Mouse (Mus musculus): Measurements from ENCODE around the gene Atxn1. TPM values are rescaled to one million over a fixed set of nuclear protein-coding genes. Genes with fewer than 3 reads are reported as not detected.

The Atxn1 gene
- polyA plus RNA-seq, 1 experiment, result not detected

- 22% methylated on average over 2 of the region's 2 CpGs for WGBS
- peak overlapping the region; percentile 9; the same call in 1 of the 2 replicates for H3K27ac ChIP-seq (ENCODE audit: insufficient read depth, low read depth, low read length)
- TF ChIP-seq POLR2A (IDR thresholded peaks at IDR 0.05; ENCODE audit: insufficient read depth, low read depth, low read length) (no peak), CTCF (IDR thresholded peaks at IDR 0.05; ENCODE audit: insufficient read depth, low read depth, low read length) (no peak)
Observed at GRCm38 (mm10) chr13:45751231-45751630, 213.6 kb downstream of the Atxn1 start.

GRCm38 (mm10) chr13:45750627-45751026 is 214.2 kb downstream of the Atxn1 start:
- Histone ChIP-seq H3K4me1 (ENCODE audit: control insufficient read depth, insufficient read depth, low read length) (peaks cover 13% of the 10 kb centered on the region), H3K27ac (ENCODE audit: insufficient read depth, low read depth, low read length) (0 out of 2 replicates have a peak overlapping the region, but pooled peaks have one; percentile 40), H3K4me3 (ENCODE audit: insufficient read depth, low read depth, low read length) (no peak overlapping the region)
- WGBS, result 44% methylated on average over 6 of the region's 6 CpGs
- TF ChIP-seq CTCF (IDR thresholded peaks at IDR 0.05; ENCODE audit: insufficient read depth, low read depth, low read length), result no peak
- TF ChIP-seq POLR2A (IDR thresholded peaks at IDR 0.05; ENCODE audit: insufficient read depth, low read depth, low read length), result no peak

More at GRCm38 (mm10) chr13:45751231-45751630, 213.6 kb downstream of the Atxn1 start:
- Histone ChIP-seq H3K4me3 (ENCODE audit: insufficient read depth, low read depth, low read length) (no peak overlapping the region), H3K4me1 (ENCODE audit: control insufficient read depth, insufficient read depth, low read length) (peaks cover 11% of the 10 kb centered on the region)

- Histone ChIP-seq H3K4me3 (ENCODE audit: insufficient read depth, low read depth, low read length) (no peak overlapping the region), H3K27ac (ENCODE audit: insufficient read depth, low read depth, low read length) (no peak overlapping the region), H3K4me1 (ENCODE audit: control insufficient read depth, insufficient read depth, low read length) (peaks cover 13% of the 10 kb centered on the region)
- TF ChIP-seq POLR2A (IDR thresholded peaks at IDR 0.05; ENCODE audit: insufficient read depth, low read depth, low read length) (no peak), CTCF (IDR thresholded peaks at IDR 0.05; ENCODE audit: insufficient read depth, low read depth, low read length) (no peak)
- WGBS, result 52% methylated on average over 1 of the region's 1 CpGs
Observed at GRCm38 (mm10) chr13:45749937-45750336, 214.9 kb downstream of the Atxn1 start.

GRCm38 (mm10) chr13:45749222-45749621 is 215.6 kb downstream of the Atxn1 start:
- H3K4me1 ChIP-seq (ENCODE audit: control insufficient read depth, insufficient read depth, low read length), result peaks cover 13% of the 10 kb centered on the region
- H3K4me3 ChIP-seq (ENCODE audit: insufficient read depth, low read depth, low read length), result no peak overlapping the region
- TF ChIP-seq CTCF (IDR thresholded peaks at IDR 0.05; ENCODE audit: insufficient read depth, low read depth, low read length) (no peak), POLR2A (IDR thresholded peaks at IDR 0.05; ENCODE audit: insufficient read depth, low read depth, low read length) (no peak)
- WGBS, result 63% methylated on average over 8 of the region's 8 CpGs
- no peak overlapping the region for H3K27ac ChIP-seq (ENCODE audit: insufficient read depth, low read depth, low read length)

- 48% methylated on average over 4 of the region's 4 CpGs for WGBS
- TF ChIP-seq POLR2A (IDR thresholded peaks at IDR 0.05; ENCODE audit: insufficient read depth, low read depth, low read length), result no peak
- Histone ChIP-seq H3K4me3 (ENCODE audit: insufficient read depth, low read depth, low read length) (no peak overlapping the region), H3K4me1 (ENCODE audit: control insufficient read depth, insufficient read depth, low read length) (peaks cover 16% of the 10 kb centered on the region), H3K27ac (ENCODE audit: insufficient read depth, low read depth, low read length) (no peak overlapping the region)
Observed at GRCm38 (mm10) chr13:45748691-45749090, 216.1 kb downstream of the Atxn1 start.

GRCm38 (mm10) chr13:45745851-45746773 is 218.7 kb downstream of the Atxn1 start:
- H3K27ac ChIP-seq (ENCODE audit: insufficient read depth, low read depth, low read length), result no peak overlapping the region
- TF ChIP-seq POLR2A (IDR thresholded peaks at IDR 0.05; ENCODE audit: insufficient read depth, low read depth, low read length), result no peak
- no peak for TF ChIP-seq CTCF (IDR thresholded peaks at IDR 0.05; ENCODE audit: insufficient read depth, low read depth, low read length)
- peaks cover 18% of the 10 kb centered on the region for H3K4me1 ChIP-seq (ENCODE audit: control insufficient read depth, insufficient read depth, low read length)
- no peak overlapping the region for H3K4me3 ChIP-seq (ENCODE audit: insufficient read depth, low read depth, low read length)
- 68% methylated on average over 12 of the region's 12 CpGs for WGBS

GRCm38 (mm10) chr13:45744803-45745432 is 219.9 kb downstream of the Atxn1 start:
- H3K27ac ChIP-seq (ENCODE audit: insufficient read depth, low read depth, low read length), result no peak overlapping the region
- no peak overlapping the region for H3K4me3 ChIP-seq (ENCODE audit: insufficient read depth, low read depth, low read length)
- 44% methylated on average over 7 of the region's 7 CpGs for WGBS
- TF ChIP-seq POLR2A (IDR thresholded peaks at IDR 0.05; ENCODE audit: insufficient read depth, low read depth, low read length) (no peak), CTCF (IDR thresholded peaks at IDR 0.05; ENCODE audit: insufficient read depth, low read depth, low read length) (no peak)
- peaks cover 22% of the 10 kb centered on the region for H3K4me1 ChIP-seq (ENCODE audit: control insufficient read depth, insufficient read depth, low read length)

GRCm38 (mm10) chr13:45743848-45744247 is 221.0 kb downstream of the Atxn1 start:
- TF ChIP-seq CTCF (IDR thresholded peaks at IDR 0.05; ENCODE audit: insufficient read depth, low read depth, low read length), result no peak
- no peak for TF ChIP-seq POLR2A (IDR thresholded peaks at IDR 0.05; ENCODE audit: insufficient read depth, low read depth, low read length)
- 50% methylated on average over 7 of the region's 7 CpGs for WGBS
- Histone ChIP-seq H3K27ac (ENCODE audit: insufficient read depth, low read depth, low read length) (no peak overlapping the region), H3K4me3 (ENCODE audit: insufficient read depth, low read depth, low read length) (no peak overlapping the region), H3K4me1 (ENCODE audit: control insufficient read depth, insufficient read depth, low read length) (peaks cover 19% of the 10 kb centered on the region)

GRCm38 (mm10) chr13:45740369-45740768 is 224.4 kb downstream of the Atxn1 start:
- Histone ChIP-seq H3K4me1 (ENCODE audit: control insufficient read depth, insufficient read depth, low read length) (peaks cover 9% of the 10 kb centered on the region), H3K27ac (ENCODE audit: insufficient read depth, low read depth, low read length) (no peak overlapping the region), H3K4me3 (ENCODE audit: insufficient read depth, low read depth, low read length) (no peak overlapping the region)
- TF ChIP-seq CTCF (IDR thresholded peaks at IDR 0.05; ENCODE audit: insufficient read depth, low read depth, low read length) (no peak), POLR2A (IDR thresholded peaks at IDR 0.05; ENCODE audit: insufficient read depth, low read depth, low read length) (no peak)
- 48% methylated on average over 12 of the region's 12 CpGs for WGBS

Data from olfactory bulb, adult 2 months (tissue).